Mouse (Mus musculus) liver, embryonic 16.5 days (tissue): ENCODE results near the gene Ssxb6. TPM values are rescaled to one million over a fixed set of nuclear protein-coding genes. Genes with fewer than 3 reads are reported as not detected.
"Not testable (repeated sequence)": the region's sequence is repeated elsewhere in the genome, so short reads cannot be mapped to it uniquely, and the experiment has no call there.

Experiments
- ATAC-seq: fragments of 200-750 bp; cut with Nextera tagmentation; 2 replicates; pipeline ENCODE4 v1.8.0; 2017; ENCODE audit warnings: low read depth, mild to moderate bottlenecking, moderate number of reproducible peaks, moderate library complexity
- H3K27ac ChIP-seq: fragments of 300-500 bp; sonication (generic); 2 replicates; pipeline ENCODE4 v1.5.1; 2014; ENCODE audit warnings: mild to moderate bottlenecking, low read length
- H3K27me3 ChIP-seq: fragments of 300-500 bp; sonication (generic); 2 replicates; pipeline ENCODE4 v1.6.1; 2014; ENCODE audit warnings: low read depth, low read length, mixed read lengths; ENCODE audit not compliant: control insufficient read depth, insufficient read depth
- H3K36me3 ChIP-seq: fragments of 300-500 bp; sonication (generic); 2 replicates; pipeline ENCODE4 v1.6.1; 2014; ENCODE audit warnings: mild to moderate bottlenecking; ENCODE audit not compliant: control insufficient read depth, insufficient read depth
- H3K4me1 ChIP-seq: fragments of 300-500 bp; sonication (generic); 2 replicates; pipeline ENCODE4 v1.6.1; 2014; ENCODE audit warnings: low read depth, low read length, mixed read lengths; ENCODE audit not compliant: control insufficient read depth
- H3K4me2 ChIP-seq: fragments of 300-500 bp; sonication (generic); 2 replicates; pipeline ENCODE4 v1.6.1; 2014; ENCODE audit warnings: low read depth, low read length, mixed read lengths
- H3K4me3 ChIP-seq: fragments of 300-500 bp; sonication (generic); 2 replicates; pipeline ENCODE4 v1.5.1; 2014; ENCODE audit warnings: low read depth, mild to moderate bottlenecking, low read length
- H3K9ac ChIP-seq: fragments of 300-500 bp; sonication (generic); 2 replicates; pipeline ENCODE4 v1.6.1; 2014; ENCODE audit warnings: low read depth, low read length
- H3K9me3 ChIP-seq: fragments of 300-500 bp; sonication (generic); replicated peaks from 2 replicates; pipeline ENCODE4 v1.6.1; 2016; ENCODE audit warnings: low read length; ENCODE audit not compliant: control insufficient read depth
- WGBS: fragments of 180-500 bp; shearing (Covaris S2); extraction: QIAGEN DNeasy Blood & Tissue Kit; methylation state at CpG from one replicate; pipeline ENCODE4 v1.1.7; 2014; ENCODE audit not compliant: insufficient replicate concordance; 5-methylcytosine and 5-hydroxymethylcytosine counted together
- polyA plus RNA-seq: library from polyadenylated mRNA; unstranded; fragments of >200 nt; fragmentation: Nextera tagmentation; extraction: Ambion mirVana; gene quantifications from 2 replicates; pipeline ENCODE4 v1.2.1, GENCODE M21; 2015

The Ssxb6 gene
- polyA plus RNA-seq: not detected in 2 replicates

- H3K4me2 ChIP-seq, ATAC-seq, H3K9me3 ChIP-seq, H3K4me3 ChIP-seq, H3K27ac ChIP-seq, H3K4me1 ChIP-seq, H3K27me3 ChIP-seq, H3K9ac ChIP-seq, H3K36me3 ChIP-seq: not testable (repeated sequence)
- WGBS: 46% methylated on average over 4 of the region's 4 CpGs
Measured at GRCm38 (mm10) chrX:8548155-8548554, at the start of gene Ssxb6. Ssxb6 (minus strand) TSS chrX:8548255.

- H3K4me2 ChIP-seq, ATAC-seq, H3K9me3 ChIP-seq, H3K36me3 ChIP-seq, H3K4me3 ChIP-seq, H3K27me3 ChIP-seq, H3K9ac ChIP-seq, H3K27ac ChIP-seq, H3K4me1 ChIP-seq: not testable (repeated sequence)
- 16% methylated on average over 1 of the region's 1 CpGs for WGBS
Measured at GRCm38 (mm10) chrX:8591716-8592115, 43.7 kb upstream of the Ssxb6 start, which contains the start of gene Ssxb3. Ssxb3 (minus strand) TSS chrX:8591816.

DNA sequence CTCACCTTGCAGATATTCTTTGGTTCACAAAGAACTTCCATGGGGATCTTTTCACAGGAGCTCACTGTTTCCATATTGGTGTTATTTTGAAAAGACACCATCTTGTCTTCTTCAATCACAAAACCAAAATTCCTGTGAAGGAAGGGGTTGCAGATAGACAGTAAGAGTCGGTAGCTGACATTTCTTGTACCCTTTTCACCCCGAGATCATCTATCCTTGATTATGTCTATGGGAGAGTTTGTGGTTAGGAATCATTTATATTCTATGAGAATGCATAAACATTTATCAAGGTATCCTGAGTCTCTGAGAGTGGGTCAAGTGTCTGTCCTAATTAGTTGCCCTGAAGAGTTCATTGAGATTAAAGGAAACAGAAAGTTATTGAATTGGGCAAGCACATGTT lies 23.2 kb downstream of the Ssxb6 start, which contains the start of gene Gm14459:
TSS of gene Gm14459 (minus strand) at position 101 of the 400 bp plus-strand sequence.
- no peak for ATAC-seq
- Histone ChIP-seq H3K36me3 (no peaks in the 10 kb centered on the region), H3K27ac (no peak within 1 kb of the TSS), H3K27me3 (no peaks in the 10 kb centered on the region), H3K4me2 (no peak within 1 kb of the TSS), H3K9me3 (no peaks in the 10 kb centered on the region), H3K4me3 (no peak within 1 kb of the TSS), H3K9ac (no peak within 1 kb of the TSS), H3K4me1 (no peaks in the 10 kb centered on the region)
- WGBS: 54% methylated on average over 2 of the region's 2 CpGs

Other genes starting within 250 kb of the Ssxb6 start
- gene Ssxb10, start 220.8 kb downstream of the Ssxb6 start, polyA plus RNA-seq: not detected in 2 replicates
- not detected in 2 replicates for gene Ssxb9, start 181.3 kb downstream of the Ssxb6 start, polyA plus RNA-seq
- not detected in 2 replicates for gene Ssxb1, start 134.9 kb downstream of the Ssxb6 start, polyA plus RNA-seq
- not detected in 2 replicates for gene Ssxb2, start 86.5 kb downstream of the Ssxb6 start, polyA plus RNA-seq
- not detected in 2 replicates for gene Gm14459, start 23.3 kb downstream of the Ssxb6 start, polyA plus RNA-seq
- not detected in 2 replicates for gene Ssxb3, start 43.6 kb upstream of the Ssxb6 start, polyA plus RNA-seq
- gene Ssxb8, start 142.6 kb upstream of the Ssxb6 start, polyA plus RNA-seq: not detected in 2 replicates
- not detected in 2 replicates for gene Ssx9, start 200.2 kb upstream of the Ssxb6 start, polyA plus RNA-seq